Comparison of ENCODE assay signal across 17 mouse cellular contexts in genomic region chr1:151301456-151301855, GRCm38 (mm10).
"Had no signal": no experiment of that assay in that cellular context is flagged by ENCODE, and none has a peak within 500 bp of the region (broad histone marks: within the 10 kb centered on the region; RNA-seq: fewer than 3 reads in every experiment).

No protein-coding gene starts in this region.

- H3K9me3 ChIP-seq: limb, embryonic 13.5 days; megakaryocyte, embryonic 14.5 days; midbrain, embryonic 12.5 days; neural tube, embryonic 13.5 days had no signal

- H3K27me3 ChIP-seq: limb, embryonic 13.5 days; megakaryocyte, embryonic 14.5 days; midbrain, embryonic 12.5 days; neural tube, embryonic 13.5 days had no signal

- H3K36me3 ChIP-seq: limb, embryonic 13.5 days; midbrain, embryonic 12.5 days; neural tube, embryonic 13.5 days had no signal

- H3K4me1 ChIP-seq: limb, embryonic 13.5 days; midbrain, embryonic 12.5 days; neural tube, embryonic 13.5 days had no signal

- DNase-seq: kidney, adult 8-10 months; kidney, postnatal 36 days; layer of hippocampus, postnatal 36 days; left cerebral cortex, postnatal 4 days; lung, adult 18-20 months; lung, postnatal 10 days; lung, postnatal 4 days; right cerebral cortex, postnatal 25 days; thymus, adult 2 months; thymus, postnatal 25 days had no signal

- H3K27ac ChIP-seq: limb, embryonic 13.5 days; liver, embryonic 14.5 days; midbrain, embryonic 12.5 days; neural tube, embryonic 13.5 days; stomach, postnatal 0 days had no signal

- H3K4me3 ChIP-seq: limb, embryonic 13.5 days; megakaryocyte, embryonic 14.5 days; midbrain, embryonic 12.5 days; neural tube, embryonic 13.5 days had no signal

- ATAC-seq: intestine, embryonic 16.5 days had no signal
